Mouse (Mus musculus) embryonic facial prominence, embryonic 12.5 days (tissue): ENCODE measurements around the gene Tmem220. TPM values are rescaled to one million over a fixed set of nuclear protein-coding genes. Genes with fewer than 3 reads are reported as not detected.
A peak's percentile ranks its signal among the peaks of the same experiment; 100 is the strongest.

Experiments used
- ATAC-seq: fragments of 200-750 bp; cut with Nextera tagmentation; 2 replicates; pipeline ENCODE4 v1.8.0; 2017; ENCODE audit not compliant: insufficient number of reproducible peaks, insufficient read depth, low FRiP score, low TSS enrichment
- H3K27ac ChIP-seq: fragments of 300-500 bp; sonication (generic); 2 replicates; pipeline ENCODE4 v1.5.1; 2016; ENCODE audit warnings: mild to moderate bottlenecking
- H3K27me3 ChIP-seq: fragments of 300-500 bp; sonication (generic); 2 replicates; pipeline ENCODE4 v1.6.1; 2016; ENCODE audit warnings: mild to moderate bottlenecking, moderate library complexity
- H3K36me3 ChIP-seq: fragments of 300-500 bp; sonication (generic); 2 replicates; pipeline ENCODE4 v1.6.1; 2016; ENCODE audit warnings: mild to moderate bottlenecking
- H3K4me1 ChIP-seq: fragments of 300-500 bp; sonication (generic); 2 replicates; pipeline ENCODE4 v1.6.1; 2016
- H3K4me2 ChIP-seq: fragments of 300-500 bp; sonication (generic); replicated peaks from 2 replicates; pipeline ENCODE4 v1.6.1; 2016; ENCODE audit warnings: mild to moderate bottlenecking, moderate library complexity
- H3K4me3 ChIP-seq: fragments of 300-500 bp; sonication (generic); 2 replicates; pipeline ENCODE4 v1.5.1; 2016; ENCODE audit warnings: mild to moderate bottlenecking
- H3K9ac ChIP-seq: fragments of 300-500 bp; sonication (generic); 2 replicates; pipeline ENCODE4 v1.6.1; 2016; ENCODE audit warnings: mild to moderate bottlenecking, moderate library complexity
- H3K9me3 ChIP-seq: fragments of 300-500 bp; sonication (generic); 2 replicates; pipeline ENCODE4 v1.6.1; 2016; ENCODE audit warnings: mild to moderate bottlenecking, moderate library complexity
- WGBS: fragments of 180-500 bp; shearing (Covaris S2); methylation state at CpG from one replicate; pipeline ENCODE4 v1.1.7; 2016; 5-methylcytosine and 5-hydroxymethylcytosine counted together
- polyA plus RNA-seq: library from polyadenylated mRNA; unstranded; fragments of >200 nt; fragmentation: Nextera tagmentation; extraction: Ambion mirVana; gene quantifications from 2 replicates; pipeline ENCODE4 v1.2.1, GENCODE M21; 2016

Gene Tmem220
- polyA plus RNA-seq, 1 experiment from 2014 or later: 1.8 TPM

GRCm38 (mm10) chr11:66998467-66999403 is 26.2 kb upstream of the Tmem220 start:
- no peak overlapping the region for H3K4me3 ChIP-seq
- no peak for ATAC-seq
- no peak overlapping the region for H3K4me2 ChIP-seq
- no peaks in the 10 kb centered on the region for H3K36me3 ChIP-seq
- WGBS: 82% methylated on average over 14 of the region's 14 CpGs
- H3K27ac ChIP-seq: no peak overlapping the region
- H3K4me1 ChIP-seq: peaks cover 9% of the 10 kb centered on the region; the same call in 1 of the 2 replicates
- no peak overlapping the region for H3K9ac ChIP-seq
- H3K9me3 ChIP-seq: no peaks in the 10 kb centered on the region
- no peaks in the 10 kb centered on the region for H3K27me3 ChIP-seq

- ATAC-seq: no peak
- Histone ChIP-seq H3K9ac (no peak overlapping the region), H3K4me2 (no peak overlapping the region), H3K4me1 (peaks cover 9% of the 10 kb centered on the region; the same call in 1 of the 2 replicates), H3K9me3 (no peaks in the 10 kb centered on the region), H3K27ac (no peak overlapping the region), H3K36me3 (no peaks in the 10 kb centered on the region), H3K27me3 (no peaks in the 10 kb centered on the region), H3K4me3 (no peak overlapping the region)
- 73% methylated on average over 4 of the region's 4 CpGs for WGBS
Observed at GRCm38 (mm10) chr11:67000671-67001070, 24.3 kb upstream of the Tmem220 start.

DNA sequence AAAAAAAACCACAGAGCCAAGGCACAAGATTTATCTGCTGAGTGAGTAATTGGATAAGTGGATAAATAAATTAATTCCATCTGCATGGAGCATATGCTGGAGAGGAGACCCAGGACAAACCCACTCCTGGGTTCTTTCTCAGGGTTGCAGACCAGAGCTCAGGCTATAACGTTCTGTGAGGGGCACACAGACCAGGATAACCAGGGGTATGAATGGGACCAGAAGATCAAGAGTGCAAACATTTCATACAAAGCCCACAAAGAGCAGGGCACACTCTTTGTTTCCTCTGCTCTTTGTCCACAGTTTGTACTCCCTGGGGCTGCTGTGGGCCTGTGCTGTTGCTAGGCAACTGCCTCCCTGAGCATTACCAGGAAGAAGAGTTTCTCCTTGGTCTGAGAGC is 23.2 kb upstream of the Tmem220 start:
- peaks cover 9% of the 10 kb centered on the region; the same call in 1 of the 2 replicates for H3K4me1 ChIP-seq
- H3K4me2 ChIP-seq: no peak overlapping the region
- no peak for ATAC-seq
- H3K27me3 ChIP-seq: no peaks in the 10 kb centered on the region
- H3K9ac ChIP-seq: no peak overlapping the region
- 3% methylated on average over 1 of the region's 1 CpGs for WGBS
- no peak overlapping the region for H3K4me3 ChIP-seq
- no peak overlapping the region for H3K27ac ChIP-seq
- H3K36me3 ChIP-seq: no peaks in the 10 kb centered on the region
- no peaks in the 10 kb centered on the region for H3K9me3 ChIP-seq

DNA sequence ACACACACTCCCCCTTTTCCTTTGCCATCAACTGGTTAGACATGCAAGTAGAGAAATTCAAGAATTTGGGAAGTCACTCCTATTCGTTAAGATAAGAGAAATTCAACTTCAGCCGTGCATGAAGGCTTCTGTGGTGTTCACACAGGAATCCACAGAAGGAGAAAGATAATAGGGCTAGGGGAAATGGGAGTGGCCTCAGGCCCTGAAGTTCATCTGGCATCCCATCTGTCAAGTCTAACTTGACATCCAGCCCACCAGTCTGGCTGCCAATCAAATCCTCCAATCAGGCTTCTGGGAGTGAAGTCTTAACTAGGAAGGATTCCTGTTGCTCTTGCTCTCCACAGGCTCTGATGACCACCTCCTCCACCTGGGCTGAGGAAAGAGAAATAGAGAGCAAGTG is 22.0 kb upstream of the Tmem220 start:
- Histone ChIP-seq H3K9me3 (no peaks in the 10 kb centered on the region), H3K27me3 (no peaks in the 10 kb centered on the region), H3K4me2 (no peak overlapping the region), H3K36me3 (no peaks in the 10 kb centered on the region), H3K9ac (no peak overlapping the region), H3K4me1 (peaks cover 9% of the 10 kb centered on the region; the same call in 1 of the 2 replicates), H3K4me3 (no peak overlapping the region), H3K27ac (no peak overlapping the region)
- 68% methylated on average over 2 of the region's 2 CpGs for WGBS
- no peak for ATAC-seq

GRCm38 (mm10) chr11:67007961-67008360 is 17.0 kb upstream of the Tmem220 start:
- H3K36me3 ChIP-seq: no peaks in the 10 kb centered on the region
- no peak overlapping the region for H3K4me2 ChIP-seq
- no peak overlapping the region for H3K4me3 ChIP-seq
- 49% methylated on average over 8 of the region's 8 CpGs for whole genome bisulfite sequencing
- H3K9me3 ChIP-seq: no peaks in the 10 kb centered on the region
- peaks cover 16% of the 10 kb centered on the region for H3K4me1 ChIP-seq
- H3K27ac ChIP-seq: no peak overlapping the region
- no peak for ATAC-seq
- no peaks in the 10 kb centered on the region for H3K27me3 ChIP-seq
- H3K9ac ChIP-seq: no peak overlapping the region

GRCm38 (mm10) chr11:67008528-67008927 is 16.4 kb upstream of the Tmem220 start:
- whole genome bisulfite sequencing: 86% methylated on average over 4 of the region's 4 CpGs
- H3K4me2 ChIP-seq: no peak overlapping the region

DNA sequence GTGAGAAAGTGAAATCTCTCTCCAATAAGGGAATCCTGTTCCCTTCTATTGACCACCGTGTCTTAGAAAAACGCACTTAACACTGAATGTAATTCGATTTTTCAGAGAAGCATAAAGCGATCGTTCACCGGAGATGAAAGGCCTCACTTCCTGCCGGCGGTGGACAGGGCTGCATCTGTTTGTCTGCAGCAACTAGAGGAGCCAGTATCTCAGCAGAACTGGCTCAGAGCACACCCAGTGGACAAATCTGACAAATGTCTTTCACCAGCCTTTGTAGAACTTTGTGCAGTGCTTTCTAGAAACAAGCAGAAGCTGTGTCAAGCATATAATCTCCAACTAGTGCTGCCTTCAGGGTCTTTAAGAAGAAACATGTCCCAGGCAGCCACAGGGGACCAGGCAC is 14.5 kb upstream of the Tmem220 start:
- Histone ChIP-seq H3K27me3 (no peaks in the 10 kb centered on the region), H3K27ac (0 out of 2 replicates have a peak overlapping the region, but pooled peaks have one; percentile 41), H3K9me3 (no peaks in the 10 kb centered on the region), H3K4me3 (no peak overlapping the region), H3K4me2 (0 out of 2 replicates have a peak overlapping the region, but pooled peaks have one; percentile 4), H3K36me3 (no peaks in the 10 kb centered on the region), H3K9ac (no peak overlapping the region), H3K4me1 (peaks cover 16% of the 10 kb centered on the region)
- WGBS: 4% methylated on average over 8 of the region's 8 CpGs
- ATAC-seq: no peak

More at GRCm38 (mm10) chr11:67008528-67008927, 16.4 kb upstream of the Tmem220 start:
- Histone ChIP-seq H3K27ac (no peak overlapping the region), H3K9me3 (no peaks in the 10 kb centered on the region), H3K27me3 (no peaks in the 10 kb centered on the region), H3K4me3 (no peak overlapping the region), H3K4me1 (peaks cover 16% of the 10 kb centered on the region), H3K9ac (no peak overlapping the region), H3K36me3 (no peaks in the 10 kb centered on the region)
- no peak for ATAC-seq

DNA sequence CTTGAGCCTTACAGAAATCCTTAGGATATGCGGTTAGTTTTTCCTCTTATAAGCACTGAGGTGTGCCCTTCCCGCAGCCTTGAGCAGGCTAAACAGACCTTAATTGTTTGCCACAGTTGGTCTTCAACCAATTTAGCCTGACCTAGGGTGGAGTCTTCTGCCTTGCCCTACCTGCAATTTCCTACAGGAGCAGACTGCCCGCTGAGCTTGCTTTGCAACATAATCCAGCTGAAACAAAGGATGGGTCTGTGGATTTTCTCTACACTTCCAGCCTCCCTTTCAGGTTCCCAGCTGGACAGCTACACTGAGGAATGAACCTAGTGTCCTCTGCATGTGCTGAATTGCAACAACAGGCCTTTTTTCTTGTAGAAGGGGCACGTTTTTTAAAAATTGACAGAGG is 13.3 kb upstream of the Tmem220 start:
- H3K36me3 ChIP-seq: no peaks in the 10 kb centered on the region
- H3K4me1 ChIP-seq: peaks cover 16% of the 10 kb centered on the region
- no peak overlapping the region for H3K4me2 ChIP-seq
- no peak for ATAC-seq
- no peak overlapping the region for H3K27ac ChIP-seq
- H3K4me3 ChIP-seq: no peak overlapping the region
- H3K9ac ChIP-seq: no peak overlapping the region
- WGBS: 18% methylated on average over 4 of the region's 4 CpGs
- no peaks in the 10 kb centered on the region for H3K9me3 ChIP-seq
- H3K27me3 ChIP-seq: no peaks in the 10 kb centered on the region

DNA sequence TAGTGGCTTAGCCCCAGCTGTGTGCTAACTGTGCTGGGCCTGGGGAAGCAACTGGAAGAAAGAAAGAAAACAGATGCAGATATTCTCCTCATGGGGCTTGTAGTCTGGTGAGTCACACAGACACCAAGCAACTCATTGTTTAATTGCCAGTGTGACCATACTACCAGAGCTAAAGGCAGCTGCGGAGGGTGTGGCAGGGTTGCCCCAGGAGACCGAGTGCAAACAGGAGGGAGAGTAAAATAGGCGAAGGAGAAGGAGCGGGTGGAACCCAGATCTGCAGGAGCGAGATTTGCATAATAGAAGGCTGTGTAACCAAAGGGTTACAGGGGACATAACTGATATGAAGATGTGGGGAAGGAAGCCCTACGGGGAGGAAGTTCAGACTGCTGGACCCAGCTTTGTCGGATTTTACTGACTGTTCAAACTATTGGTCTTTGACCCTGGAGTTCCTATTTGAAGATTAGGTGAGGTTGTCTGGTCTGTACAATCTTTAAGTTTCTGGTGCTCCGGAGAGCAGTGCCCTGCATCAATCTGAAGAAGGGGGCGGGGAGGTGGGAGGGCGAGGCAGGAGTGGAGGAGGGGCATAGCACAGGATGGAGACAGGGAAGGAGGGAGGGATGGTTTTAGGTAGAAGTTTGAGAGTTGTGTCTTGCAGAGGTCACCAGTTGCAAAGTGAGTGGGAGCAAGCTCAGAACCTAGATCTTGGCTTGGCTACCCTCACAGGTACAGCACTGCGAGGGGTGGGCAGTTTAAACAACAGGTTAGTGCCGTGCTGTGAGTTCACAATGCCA is 7.0 kb upstream of the Tmem220 start:
- WGBS: 10% methylated on average over 12 of the region's 12 CpGs
- H3K4me3 ChIP-seq: no peak overlapping the region
- no peaks in the 10 kb centered on the region for H3K9me3 ChIP-seq
- H3K9ac ChIP-seq: no peak overlapping the region
- H3K27ac ChIP-seq: no peak overlapping the region
- peaks cover 7% of the 10 kb centered on the region; the same call in 1 of the 2 replicates for H3K4me1 ChIP-seq
- H3K4me2 ChIP-seq: no peak overlapping the region
- H3K27me3 ChIP-seq: no peaks in the 10 kb centered on the region
- ATAC-seq: 0 out of 2 replicates have a peak, but pooled peaks have one; percentile 38
- no peaks in the 10 kb centered on the region for H3K36me3 ChIP-seq

GRCm38 (mm10) chr11:67019711-67020475 is 5.1 kb upstream of the Tmem220 start:
- peaks cover 7% of the 10 kb centered on the region; the same call in 1 of the 2 replicates for H3K4me1 ChIP-seq
- H3K9me3 ChIP-seq: no peaks in the 10 kb centered on the region
- H3K4me2 ChIP-seq: no peak overlapping the region
- no peak overlapping the region for H3K9ac ChIP-seq
- ATAC-seq: no peak
- H3K4me3 ChIP-seq: no peak overlapping the region
- H3K27ac ChIP-seq: no peak overlapping the region
- no peaks in the 10 kb centered on the region for H3K27me3 ChIP-seq
- H3K36me3 ChIP-seq: no peaks in the 10 kb centered on the region
- 61% methylated on average over 7 of the region's 7 CpGs for WGBS

DNA sequence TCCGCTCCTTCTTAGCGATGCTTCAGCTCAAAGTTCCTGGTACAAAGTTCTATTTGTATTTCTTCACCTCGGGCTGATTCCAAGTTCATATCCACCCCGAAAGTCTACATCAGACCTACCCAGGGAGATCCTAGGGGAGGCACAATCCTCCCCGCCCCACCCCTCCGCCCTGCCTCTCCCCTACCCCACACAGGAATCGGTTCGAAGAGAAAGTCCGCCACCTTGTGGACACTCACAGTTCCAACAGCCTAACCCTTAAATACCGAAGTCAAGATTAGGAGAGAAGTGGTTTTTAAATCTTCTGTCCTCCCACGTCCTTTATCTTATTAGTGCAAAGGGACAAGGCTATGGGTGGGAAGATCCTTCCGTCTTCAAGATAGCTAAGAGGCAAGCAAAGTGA is 4.0 kb upstream of the Tmem220 start:
- no peaks in the 10 kb centered on the region for H3K36me3 ChIP-seq
- no peaks in the 10 kb centered on the region for H3K9me3 ChIP-seq
- peaks cover 7% of the 10 kb centered on the region; the same call in 1 of the 2 replicates for H3K4me1 ChIP-seq
- ATAC-seq: no peak
- H3K4me3 ChIP-seq: no peak overlapping the region
- H3K4me2 ChIP-seq: peak overlapping the region; percentile 39
- H3K27me3 ChIP-seq: no peaks in the 10 kb centered on the region
- no peak overlapping the region for H3K9ac ChIP-seq
- no peak overlapping the region for H3K27ac ChIP-seq
- WGBS: 3% methylated on average over 12 of the region's 12 CpGs
